Mouse (Mus musculus) cerebellum, adult 11-12 months (tissue): ENCODE results near the gene Kdm4b.

Experiments used
- DNase-seq: peaks from one replicate; pipeline ENCODE4 v3.0.0; 2022

The Kdm4b gene

GRCm38 (mm10) chr17:56300186-56300585 is 25.7 kb upstream of the Kdm4b start, which contains the start of gene Arrdc5:
Gene Arrdc5 (minus strand): TSS chr17:56300286.
- no peak for DNase-seq

- no peak for DNase-seq
These were observed 23.4 kb upstream of the Kdm4b start for GRCm38 (mm10) chr17:56302363-56302996.

GRCm38 (mm10) chr17:56303160-56303846 is 22.6 kb upstream of the Kdm4b start, which contains the start of gene Uhrf1:
Gene Uhrf1 (plus strand): TSS chr17:56303321.
- no peak for DNase-seq

DNA sequence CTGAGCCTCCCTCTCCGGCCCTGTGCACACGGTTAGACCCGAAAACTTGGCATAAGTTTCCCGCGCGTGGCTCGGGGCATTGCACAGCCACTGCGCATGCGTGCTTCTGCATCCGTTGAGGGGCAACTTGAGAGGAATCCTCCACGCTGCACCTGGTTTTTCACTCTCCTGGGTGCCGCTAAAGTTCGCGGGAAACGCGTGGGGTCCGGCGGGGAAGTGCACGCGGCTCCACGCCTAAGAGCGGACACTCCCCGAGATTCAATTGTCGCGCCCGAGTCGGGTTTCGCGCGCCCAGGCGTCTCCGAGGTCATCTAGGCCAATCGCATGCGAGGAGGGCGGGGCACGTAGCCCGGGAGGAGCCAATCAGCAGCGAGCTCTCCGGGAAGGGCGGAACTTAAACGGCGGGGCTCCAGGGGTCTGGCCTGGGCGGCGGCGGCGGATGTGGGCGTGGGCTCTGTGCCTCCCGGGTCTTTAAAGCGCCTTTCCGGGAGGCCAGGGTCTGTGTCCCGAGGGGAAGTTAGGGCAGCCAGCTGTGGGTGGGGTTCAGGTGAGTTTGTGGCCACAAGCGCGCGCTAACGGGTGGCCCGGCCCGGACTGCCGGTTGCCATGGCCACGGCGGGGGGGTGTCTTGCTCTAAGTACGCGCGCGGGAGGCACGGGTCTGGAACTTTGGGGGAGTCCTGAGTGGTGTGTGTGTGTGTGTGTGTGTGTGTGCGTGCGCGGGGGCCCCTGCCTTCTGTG is 21.8 kb upstream of the Kdm4b start:
- DNase-seq, result peak; percentile 87

- peak; percentile 33 for DNase-seq
These were observed 21.1 kb upstream of the Kdm4b start for GRCm38 (mm10) chr17:56304718-56305117.

DNA sequence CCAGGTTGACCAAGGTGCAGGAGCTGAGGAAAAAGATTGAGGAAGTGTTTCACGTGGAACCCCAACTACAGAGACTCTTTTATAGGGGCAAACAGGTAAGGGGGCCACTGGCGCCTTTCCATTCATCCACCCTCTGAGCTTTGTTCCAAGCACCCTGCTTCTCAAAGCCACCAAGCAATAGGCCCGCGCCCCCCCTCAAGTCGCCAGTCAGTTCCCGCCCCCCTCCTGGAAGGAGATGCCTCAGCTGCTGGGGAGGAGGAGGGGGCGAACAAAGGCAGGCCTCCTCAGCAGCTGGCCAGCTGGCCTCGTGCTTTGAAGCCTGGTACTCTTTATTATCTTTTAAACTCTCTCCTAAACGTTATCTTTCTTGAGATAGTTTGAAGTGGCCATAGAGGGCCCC is 20.7 kb upstream of the Kdm4b start:
- DNase-seq, result no peak

DNA sequence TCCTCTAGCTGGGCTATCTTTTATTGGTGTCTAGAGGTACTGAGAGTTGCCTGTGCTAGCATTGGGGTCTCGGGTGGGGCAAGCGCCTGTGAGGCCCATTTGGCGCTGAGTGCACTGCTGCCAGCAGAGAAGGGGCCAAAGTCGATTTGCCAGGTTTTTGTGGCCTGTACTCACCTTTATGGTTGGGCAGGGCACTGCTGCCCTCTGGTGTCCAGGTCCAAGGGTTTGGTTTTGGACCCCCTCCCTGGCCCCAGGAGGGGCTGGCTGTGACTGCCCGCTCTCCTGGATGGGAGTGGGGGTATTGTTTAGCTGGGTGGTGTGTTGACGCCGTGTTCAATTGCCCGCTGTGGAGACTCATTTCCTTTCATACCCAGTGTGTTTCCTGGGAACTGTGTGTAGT is 20.0 kb upstream of the Kdm4b start:
- DNase-seq, result no peak

DNA sequence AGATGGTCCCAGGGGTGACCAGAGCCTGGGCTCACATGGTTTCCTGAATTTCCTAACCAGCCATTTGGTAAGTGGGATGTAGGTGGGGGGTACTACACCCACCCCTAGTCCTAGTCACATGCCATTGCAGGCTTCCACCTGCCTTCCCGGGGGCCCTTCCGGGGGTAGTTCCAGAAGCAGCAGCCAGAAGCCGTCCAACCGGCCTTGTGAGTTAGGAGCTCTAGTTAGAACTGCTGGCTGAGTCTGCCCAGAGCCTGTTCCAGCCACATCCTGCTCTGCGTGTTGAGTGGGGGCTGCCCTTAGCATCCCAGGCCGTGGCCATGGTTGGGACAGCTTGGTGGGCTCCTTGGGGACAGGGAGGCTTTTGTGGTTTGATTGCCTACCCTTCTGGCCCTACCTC is 17.8 kb upstream of the Kdm4b start:
- no peak for DNase-seq

- no peak for DNase-seq
These were observed 16.5 kb upstream of the Kdm4b start for GRCm38 (mm10) chr17:56309191-56309945.

DNA sequence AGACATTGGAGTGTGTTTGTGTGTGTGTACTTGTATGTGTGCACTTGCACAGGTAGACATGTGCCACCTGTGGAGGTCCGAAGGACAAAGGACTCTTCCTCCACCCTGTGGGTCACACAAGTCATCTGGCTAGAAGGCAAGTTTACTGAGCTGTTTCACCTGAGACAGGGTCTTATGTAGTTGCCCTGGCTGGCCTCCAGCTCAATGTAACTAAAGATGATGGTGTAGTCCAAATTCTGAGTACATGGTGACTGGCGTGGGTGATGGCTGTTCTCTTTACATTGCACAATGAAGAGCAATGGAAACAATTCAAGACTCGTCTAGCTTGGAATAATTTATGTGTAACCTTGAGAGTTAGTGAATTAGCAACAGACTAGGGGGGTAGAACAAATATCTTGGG is 1.4 kb upstream of the Kdm4b start:
- DNase-seq, result peak; percentile 58

- peak; percentile 48 for DNase-seq
These were observed 588 bp downstream of the Kdm4b start for GRCm38 (mm10) chr17:56326153-56327147.

DNA sequence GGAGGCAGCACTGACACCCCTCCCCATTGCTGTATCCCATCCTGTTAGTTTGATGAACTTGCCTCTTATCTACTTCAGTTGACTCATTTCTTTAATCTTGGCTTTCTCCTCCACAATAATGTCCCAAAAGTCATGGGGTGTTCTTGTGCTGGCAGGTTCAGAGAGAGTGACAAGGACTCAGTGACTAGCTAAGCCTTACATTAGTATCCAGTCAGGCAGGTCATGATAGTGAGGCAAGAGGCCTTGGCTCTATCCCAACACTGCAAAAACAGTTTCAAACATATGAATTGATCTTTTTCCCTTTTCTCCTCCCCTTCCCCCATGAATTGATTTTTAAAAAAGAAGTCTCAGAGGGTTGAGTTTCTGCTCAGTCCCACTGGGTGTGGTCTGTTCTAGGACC is 3.4 kb downstream of the Kdm4b start:
- DNase-seq, result no peak

- no peak for DNase-seq
These were observed 4.5 kb downstream of the Kdm4b start for GRCm38 (mm10) chr17:56330345-56330744.

- DNase-seq, result no peak
These were observed 5.4 kb downstream of the Kdm4b start for GRCm38 (mm10) chr17:56331256-56331655.

GRCm38 (mm10) chr17:56332987-56333386 is 7.1 kb downstream of the Kdm4b start:
- DNase-seq, result no peak

DNA sequence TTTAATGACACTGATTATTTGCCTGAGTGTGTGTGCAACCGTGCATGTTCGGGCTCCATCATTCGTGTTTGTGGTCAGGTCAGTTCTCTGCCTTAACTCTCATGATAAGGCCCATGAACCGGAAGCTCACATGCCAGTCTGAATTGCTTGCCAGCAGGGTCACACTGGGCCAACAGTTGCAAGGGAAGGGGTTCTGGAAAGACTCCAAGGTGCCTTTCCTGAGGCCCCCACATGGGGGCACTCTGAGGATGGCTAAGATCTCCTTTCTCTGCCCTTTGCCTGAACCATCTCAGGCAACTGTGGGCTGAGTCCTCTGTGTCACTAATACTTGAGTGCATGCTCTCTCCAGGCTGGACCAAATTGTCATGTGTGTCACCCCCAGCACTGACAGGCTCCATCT is 11.3 kb downstream of the Kdm4b start:
- DNase-seq, result peak; percentile 76

DNA sequence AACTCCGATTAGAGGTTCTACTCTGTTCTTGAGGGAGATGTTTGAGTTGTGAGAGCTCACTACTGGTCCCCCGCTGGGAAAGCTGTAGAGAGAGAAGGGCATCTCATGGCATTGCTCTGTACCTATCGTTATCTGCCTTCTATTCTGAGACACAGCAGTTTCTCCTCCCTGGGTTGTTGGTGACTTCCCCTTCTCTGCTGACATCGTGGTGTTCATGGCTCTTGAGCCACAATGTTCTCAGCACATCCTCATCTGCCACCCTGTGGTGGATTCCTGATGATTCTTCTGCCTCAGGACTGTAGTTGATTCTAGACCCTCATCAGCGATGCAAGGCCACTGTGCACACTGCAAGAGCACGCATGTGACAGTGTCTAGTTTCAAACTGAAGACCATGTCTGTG is 11.9 kb downstream of the Kdm4b start:
- no peak for DNase-seq

GRCm38 (mm10) chr17:56338909-56339308 is 13.0 kb downstream of the Kdm4b start:
- DNase-seq, result no peak

GRCm38 (mm10) chr17:56340717-56341116 is 14.9 kb downstream of the Kdm4b start:
- peak; percentile 84 for DNase-seq

DNA sequence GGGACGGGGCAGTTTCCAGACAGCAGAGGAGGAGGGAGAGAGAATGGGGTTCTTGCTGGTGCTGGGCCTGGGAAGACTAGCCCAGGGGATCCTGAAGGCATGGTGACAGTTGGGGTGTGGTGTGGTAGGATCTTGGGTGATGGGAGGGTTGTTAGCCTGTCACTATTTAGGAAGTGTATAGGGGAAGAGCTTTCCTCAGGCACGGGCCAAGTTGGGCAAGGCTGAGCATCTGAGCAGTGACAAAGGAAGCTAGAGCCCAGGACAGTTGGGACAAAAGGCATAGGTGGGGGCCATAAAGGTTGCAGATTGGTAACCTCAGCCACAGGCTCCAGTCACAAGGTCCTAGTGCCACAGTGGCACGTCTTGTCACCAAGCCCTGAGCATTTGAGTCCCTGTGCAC is 17.6 kb downstream of the Kdm4b start:
- DNase-seq, result no peak

DNA sequence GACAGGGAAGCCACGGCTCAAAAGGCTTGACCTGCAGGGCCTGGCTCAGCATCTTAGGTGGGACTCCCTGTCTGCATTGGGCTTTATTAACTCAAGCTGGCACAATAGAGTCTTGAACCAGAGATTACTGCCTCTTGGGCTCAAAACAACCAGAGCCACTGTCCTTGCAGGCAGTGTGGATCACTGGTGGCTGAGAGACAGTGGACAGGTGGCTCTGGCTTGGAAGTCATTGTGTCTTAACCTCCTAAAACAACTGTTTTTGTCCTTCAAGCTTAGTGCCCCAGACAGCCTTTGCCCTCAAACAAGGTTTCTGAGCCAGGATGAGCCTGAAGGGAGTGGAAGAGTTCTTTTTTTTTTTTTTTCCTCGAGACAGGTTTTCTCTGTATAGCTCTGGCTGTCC is 19.5 kb downstream of the Kdm4b start:
- DNase-seq, result no peak

DNA sequence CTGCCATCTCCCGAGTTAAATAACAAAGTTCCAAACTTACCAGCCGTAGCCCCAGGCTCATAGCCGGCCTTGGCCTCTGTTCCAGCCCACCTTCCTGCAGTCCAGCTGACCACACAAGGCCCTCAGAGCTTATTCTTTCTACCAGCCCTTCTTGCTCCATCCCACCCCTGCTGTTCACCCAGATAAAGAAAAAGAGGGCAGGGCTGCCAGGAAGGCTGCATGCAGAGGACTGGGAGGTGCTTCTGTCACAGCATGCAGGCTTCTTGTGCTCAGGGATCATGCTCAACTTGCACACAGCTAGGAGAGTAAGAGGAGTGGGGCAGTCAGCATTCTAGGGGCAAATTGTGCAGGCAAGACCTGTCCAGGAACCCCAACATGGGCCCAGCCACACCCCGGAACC is 22.3 kb downstream of the Kdm4b start:
- DNase-seq, result no peak
